Mouse (Mus musculus): ENCODE results near the gene Dock2.

GRCm38 (mm10) chr11:34738945-34739344 is 44.7 kb downstream of the Dock2 start:
- TF ChIP-seq TAL1 (IDR thresholded peaks at IDR 0.05; ENCODE audit: low read length) (no peak), GATA1 (IDR thresholded peaks at IDR 0.05; ENCODE audit: low read length) (no peak)
